Comparison of ENCODE assay signal across 8 mouse cellular contexts in the genomic region with DNA sequence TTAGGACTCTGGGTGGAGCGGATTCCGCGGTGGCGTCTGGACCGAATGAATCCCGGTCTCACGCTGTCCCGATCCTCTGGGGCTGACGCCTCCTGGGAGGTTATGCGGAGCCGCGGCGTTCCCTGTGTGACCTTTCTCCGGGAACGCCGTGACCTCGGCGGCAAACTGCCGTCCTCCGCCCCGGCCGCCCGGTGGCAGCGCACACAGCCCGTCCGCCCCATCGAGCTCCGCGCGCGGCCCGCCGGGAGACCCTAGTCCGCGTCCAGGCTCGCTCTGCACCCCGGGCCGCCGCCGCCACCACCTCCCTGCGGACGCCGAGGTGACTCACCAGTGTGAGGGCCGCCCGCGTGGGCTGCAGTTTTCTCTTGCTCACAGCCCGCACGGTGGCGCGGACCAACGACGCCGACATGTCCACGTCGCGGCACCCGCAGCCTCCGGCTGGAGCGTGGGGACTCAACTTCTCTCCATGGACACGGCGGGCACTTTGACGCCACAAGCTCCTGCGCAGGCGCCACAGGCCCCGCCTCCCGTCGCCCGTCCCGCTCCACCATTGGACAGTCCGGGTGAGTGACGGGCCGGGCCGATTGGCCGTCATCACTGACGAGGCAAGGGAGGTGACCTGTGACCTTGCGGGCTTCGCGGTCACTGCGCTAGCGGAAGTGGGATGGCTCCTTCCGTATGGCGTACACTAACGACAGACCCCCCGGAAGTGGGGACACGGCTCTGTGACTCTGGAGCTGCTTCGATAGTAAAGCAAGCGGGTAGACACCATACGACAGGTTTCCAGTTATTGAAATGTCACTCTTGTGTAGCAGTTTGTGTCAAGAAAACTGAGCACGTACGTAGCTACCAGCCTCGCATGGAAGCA. TPM values are rescaled to one million over a fixed set of nuclear protein-coding genes. Genes with fewer than 3 reads are reported as not detected.
DNase-seq lines count a peak whose midpoint lies in the region; ATAC-seq lines count a peak whose summit lies in the region.

A gene (minus strand): TSS at position 515 of the 868 bp plus-strand sequence.

- peaks cover 57% of the 10 kb centered on the region for H3K4me1 ChIP-seq in heart, embryonic 13.5 days
- H3K4me1 ChIP-seq in liver, embryonic 12.5 days = peaks cover 64% of the 10 kb centered on the region
- H3K4me1 ChIP-seq in stomach, embryonic 15.5 days = peaks cover 43% of the 10 kb centered on the region

- under 1% methylated on average over 91 of the region's 91 CpGs for WGBS in heart, embryonic 13.5 days
- WGBS in liver, embryonic 12.5 days (ENCODE audit: insufficient replicate concordance) = under 1% methylated on average over 91 of the region's 91 CpGs
- under 1% methylated on average over 90 of the region's 91 CpGs for WGBS in stomach, embryonic 15.5 days

- H3K27me3 ChIP-seq in heart, embryonic 13.5 days (replicated peaks) = no peaks in the 10 kb centered on the region
- no peaks in the 10 kb centered on the region for H3K27me3 ChIP-seq in liver, embryonic 12.5 days (replicated peaks)
- H3K27me3 ChIP-seq in stomach, embryonic 15.5 days (replicated peaks) = no peaks in the 10 kb centered on the region

- peak; percentile 84 for ATAC-seq in erythroid progenitor cell, adult 5-6 weeks (replicated peaks; ENCODE audit: low FRiP score, poor library complexity, severe bottlenecking)
- peak; percentile 91 for ATAC-seq in heart, embryonic 13.5 days (ENCODE audit: extremely low read depth, insufficient number of reproducible peaks, low FRiP score, low TSS enrichment)
- peak; percentile 91 for ATAC-seq in liver, embryonic 12.5 days
- peak; percentile 95 for ATAC-seq in stomach, embryonic 15.5 days (ENCODE audit: insufficient read depth, low FRiP score, low read depth)

- peak within 1 kb of the TSS; percentile 93 for H3K9ac ChIP-seq in heart, embryonic 13.5 days
- H3K9ac ChIP-seq in liver, embryonic 12.5 days = peak within 1 kb of the TSS; percentile 98
- H3K9ac ChIP-seq in stomach, embryonic 15.5 days = peak within 1 kb of the TSS; percentile 87

- H3K4me2 ChIP-seq in heart, embryonic 13.5 days = peak within 1 kb of the TSS; percentile 87
- H3K4me2 ChIP-seq in liver, embryonic 12.5 days = peak within 1 kb of the TSS; percentile 90
- peak within 1 kb of the TSS; percentile 84 for H3K4me2 ChIP-seq in stomach, embryonic 15.5 days

- peak within 1 kb of the TSS; percentile 99 for H3K27ac ChIP-seq in heart, embryonic 13.5 days (replicated peaks)
- H3K27ac ChIP-seq in liver, embryonic 12.5 days = peak within 1 kb of the TSS; percentile 100
- H3K27ac ChIP-seq in stomach, embryonic 15.5 days = peak within 1 kb of the TSS; percentile 100

- DNase-seq in CD4-positive helper T cell, adult 2 months (ENCODE audit: low read depth, low spot score) = peak; percentile 99
- DNase-seq in brain, embryonic 18.5 days (ENCODE audit: low read depth, low spot score) = peak; percentile 93
- peak; percentile 99 for DNase-seq in kidney, postnatal 10 days
- DNase-seq in natural killer cell, adult 2 months (ENCODE audit: low spot score in 2 of 2) = peak; percentile 99

- H3K36me3 ChIP-seq in heart, embryonic 13.5 days = peaks cover 36% of the 10 kb centered on the region
- peaks cover 61% of the 10 kb centered on the region for H3K36me3 ChIP-seq in liver, embryonic 12.5 days
- H3K36me3 ChIP-seq in stomach, embryonic 15.5 days = 0 out of 2 replicates have a peak, but pooled peaks cover 5% of the 10 kb centered on the region

- no peaks in the 10 kb centered on the region for H3K9me3 ChIP-seq in heart, embryonic 13.5 days
- H3K9me3 ChIP-seq in liver, embryonic 12.5 days (replicated peaks) = no peaks in the 10 kb centered on the region
- no peaks in the 10 kb centered on the region for H3K9me3 ChIP-seq in stomach, embryonic 15.5 days

- H3K4me3 ChIP-seq in heart, embryonic 13.5 days = peak within 1 kb of the TSS; percentile 87
- H3K4me3 ChIP-seq in liver, embryonic 12.5 days = peak within 1 kb of the TSS; percentile 96
- H3K4me3 ChIP-seq in stomach, embryonic 15.5 days (replicated peaks) = peak within 1 kb of the TSS; percentile 86

RNA-seq across cellular contexts. Expression of the gene that starts here (rescaled TPM):
- 543 and 663 TPM in 2 replicates for total RNA-seq in erythroid progenitor cell, adult 5-6 weeks (2015; ENCODE audit: low replicate concordance)
- 331 and 419 TPM in 2 replicates for total RNA-seq in erythroid progenitor cell, adult 5-6 weeks (2017; ENCODE audit: low replicate concordance)
- polyA plus RNA-seq in heart, embryonic 13.5 days (2015; fragmentation: Nextera tagmentation; extraction: Ambion mirVana) = 169 and 173 TPM in 2 replicates
- 216 and 223 TPM in 2 replicates for polyA plus RNA-seq in liver, embryonic 12.5 days (2016; fragmentation: Nextera tagmentation; extraction: Ambion mirVana)
- 121 and 127 TPM in 2 replicates for polyA plus RNA-seq in stomach, embryonic 15.5 days (2015; fragmentation: Nextera tagmentation; extraction: Ambion mirVana)

Comparison
In these comparisons a context has a peak if more than half of its experiments do, and no peak if none do; other contexts are left out.
1. Peak in every context shown above with its lines: DNase-seq, ATAC-seq, H3K4me3 ChIP-seq and H3K27ac ChIP-seq.